Mouse (Mus musculus) 3T3-L1 (cell line): ENCODE data around the gene Frrs1.

Experiments used
- DNase-seq: peaks from one replicate; pipeline ENCODE4 v3.0.0-alpha.2; 2015; ENCODE audit warnings: low read depth, low spot score

The Frrs1 gene

GRCm38 (mm10) chr3:116848099-116848498 is 11.2 kb upstream of the Frrs1 start:
- DNase-seq: peak; percentile 91

DNA sequence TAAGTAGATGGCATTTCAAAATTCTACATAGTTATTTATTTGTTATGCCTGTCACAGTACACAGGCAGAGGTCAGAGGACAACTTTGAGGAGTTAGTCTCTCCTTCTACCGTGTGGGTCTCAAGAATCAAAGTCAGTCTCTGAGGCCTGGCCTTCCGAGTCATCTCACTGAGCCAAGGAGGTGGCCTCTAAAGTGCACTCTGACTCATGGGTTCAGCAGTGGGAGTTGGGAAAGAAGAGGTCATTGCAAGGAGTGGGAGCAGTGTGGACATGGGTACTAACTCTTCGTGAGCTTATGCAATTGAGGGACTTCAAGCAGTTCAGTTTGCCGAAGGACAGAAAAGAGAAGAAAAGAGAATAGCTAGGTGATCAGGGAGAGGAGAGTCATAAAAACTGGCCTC is 10.3 kb upstream of the Frrs1 start:
- peak; percentile 67 for DNase-seq

DNA sequence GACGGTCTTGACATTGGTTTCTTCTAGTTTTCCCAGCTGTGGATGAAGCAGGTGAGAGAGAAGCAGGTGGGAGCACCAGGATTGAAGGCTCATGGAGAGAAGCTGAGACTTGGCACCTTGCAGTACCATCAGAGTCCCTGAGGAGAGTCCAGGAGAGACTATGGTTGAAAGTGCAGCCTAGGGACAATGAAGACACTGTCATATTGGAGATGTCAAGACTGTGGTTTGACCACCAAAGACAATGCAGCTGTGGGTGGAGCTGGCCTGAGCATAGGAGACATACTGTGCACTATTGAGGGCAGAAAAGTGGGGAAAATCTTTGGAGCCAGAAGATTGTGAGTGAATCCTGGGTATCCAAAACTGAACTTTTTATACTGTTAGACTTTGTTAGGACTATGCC is 8.9 kb upstream of the Frrs1 start:
- DNase-seq: no peak

DNA sequence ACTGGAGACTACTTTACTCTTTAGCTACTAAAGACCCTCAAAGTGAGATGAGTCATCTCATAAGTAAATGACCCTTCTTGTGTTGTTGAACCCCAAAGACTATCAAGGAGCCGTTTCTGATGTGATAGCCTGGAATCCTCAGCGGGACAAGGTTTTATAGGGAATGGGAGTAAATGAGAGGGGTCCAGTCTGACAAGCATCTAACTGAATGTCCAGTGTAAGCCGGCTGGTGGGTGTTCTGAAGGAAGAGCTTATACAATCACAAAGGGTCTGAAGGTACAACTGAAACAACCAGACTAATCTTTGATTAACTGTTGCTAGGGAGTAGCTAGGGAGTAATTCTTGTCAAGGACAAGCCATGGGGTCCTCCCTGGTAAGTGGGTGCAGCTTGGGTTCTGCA is 6.8 kb upstream of the Frrs1 start:
- DNase-seq: no peak

GRCm38 (mm10) chr3:116857611-116858010 is 1.7 kb upstream of the Frrs1 start:
- DNase-seq: no peak

DNA sequence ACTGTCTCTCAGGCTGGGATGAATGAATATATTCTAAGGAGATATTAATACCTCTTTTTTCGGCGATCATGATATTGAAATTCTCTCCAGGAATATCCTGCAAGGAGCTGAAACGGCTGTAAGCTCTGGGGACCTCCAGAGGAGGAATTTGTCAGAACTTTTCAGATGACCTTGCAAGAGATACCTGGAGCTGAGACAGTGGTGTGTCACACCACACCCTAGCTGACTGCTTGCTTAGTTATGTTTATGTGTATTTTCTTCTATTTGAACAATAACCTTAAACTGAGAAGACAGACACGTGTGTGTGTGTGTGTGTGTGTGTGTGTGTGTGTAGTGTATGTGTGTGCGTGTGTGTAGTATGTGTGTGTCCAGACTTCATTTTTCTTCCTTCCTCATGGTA is 488 bp downstream of the Frrs1 start:
- DNase-seq: no peak

DNA sequence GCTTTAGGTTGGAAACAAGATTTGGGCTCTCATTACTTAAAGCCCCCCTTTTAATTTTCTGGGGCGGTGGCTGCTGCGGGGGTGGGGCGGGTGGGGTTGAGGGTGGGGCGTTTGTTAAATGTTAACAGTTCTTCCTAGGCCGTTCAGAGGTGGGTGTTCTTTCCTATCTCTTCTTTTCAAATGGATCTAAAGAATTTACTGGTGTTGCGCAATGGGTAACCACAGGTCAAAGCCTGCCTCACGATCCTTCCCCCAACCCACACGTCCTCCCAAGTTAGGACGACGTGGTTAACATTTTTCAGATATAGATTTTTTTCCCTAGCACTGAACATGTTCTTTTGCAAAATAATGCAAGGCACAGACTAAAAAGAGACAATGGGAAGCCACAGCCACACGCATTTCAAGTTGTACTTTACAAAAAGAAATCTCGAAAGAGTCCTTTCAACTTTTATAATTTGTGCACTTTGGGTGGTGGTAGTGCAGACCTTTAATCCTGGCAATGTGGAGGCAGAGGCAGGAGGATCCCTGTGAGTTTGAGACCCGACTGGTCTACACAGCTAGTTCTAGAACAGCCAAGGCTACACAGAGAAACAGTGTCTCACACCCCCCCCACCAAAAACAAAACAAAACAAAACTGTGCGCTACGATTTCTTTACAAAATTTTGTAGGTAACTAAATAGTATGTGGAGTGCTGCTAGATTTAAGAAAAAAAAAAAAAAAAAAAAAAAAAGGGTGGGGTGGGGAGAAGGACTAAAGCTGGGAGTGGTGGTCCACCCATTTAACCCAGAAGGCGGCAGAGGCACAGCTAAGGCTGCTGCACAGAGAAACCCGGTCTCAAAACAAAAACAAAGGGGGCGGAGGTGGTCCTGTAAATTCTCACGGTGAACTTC is 1.3 kb downstream of the Frrs1 start:
- DNase-seq: peak; percentile 45

DNA sequence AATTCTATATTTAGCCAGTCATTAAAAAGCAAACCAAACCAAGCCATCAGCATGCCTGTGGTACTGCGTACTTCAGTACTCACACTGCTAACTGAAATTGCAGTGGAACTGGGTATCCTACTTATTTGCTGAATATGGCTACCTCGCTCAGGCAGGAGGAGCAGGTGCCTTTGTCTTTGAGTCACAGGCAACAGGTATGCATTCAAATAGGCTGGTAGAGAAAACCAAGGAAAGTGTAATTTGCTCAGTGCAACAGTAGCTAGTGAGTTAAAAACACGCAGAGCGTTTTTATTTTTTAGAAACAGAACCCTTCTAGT is 1.9 kb downstream of the Frrs1 start:
- DNase-seq: no peak

DNA sequence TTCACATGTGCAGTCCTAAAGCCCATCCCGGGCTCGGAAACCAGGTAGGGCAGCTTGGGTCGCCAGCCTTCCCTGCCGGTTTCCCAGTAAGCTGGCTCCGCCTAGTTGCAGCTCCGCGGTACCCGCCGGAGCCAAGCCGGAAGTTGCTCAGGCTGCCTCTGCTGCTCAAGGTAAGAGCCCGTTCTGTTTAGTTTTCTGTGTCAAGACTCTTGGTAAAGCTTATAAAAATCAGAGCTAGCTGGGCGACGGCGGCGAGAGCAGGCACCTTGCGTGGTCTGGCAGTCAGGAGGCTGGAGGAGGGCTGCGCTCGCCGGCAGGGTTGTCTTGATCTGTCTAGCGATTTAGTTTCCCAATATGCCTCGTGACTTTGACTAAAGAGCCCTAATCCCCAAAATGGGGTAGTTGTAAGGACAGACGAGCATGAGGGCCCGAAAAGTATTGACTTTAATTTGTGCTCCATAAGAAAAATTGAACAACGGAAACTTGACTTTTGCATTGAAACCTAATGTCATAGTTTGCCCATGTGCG is 2.3 kb downstream of the Frrs1 start:
- peak; percentile 60 for DNase-seq

- no peak for DNase-seq
Observed at GRCm38 (mm10) chr3:116862621-116863020, 3.4 kb downstream of the Frrs1 start.

DNA sequence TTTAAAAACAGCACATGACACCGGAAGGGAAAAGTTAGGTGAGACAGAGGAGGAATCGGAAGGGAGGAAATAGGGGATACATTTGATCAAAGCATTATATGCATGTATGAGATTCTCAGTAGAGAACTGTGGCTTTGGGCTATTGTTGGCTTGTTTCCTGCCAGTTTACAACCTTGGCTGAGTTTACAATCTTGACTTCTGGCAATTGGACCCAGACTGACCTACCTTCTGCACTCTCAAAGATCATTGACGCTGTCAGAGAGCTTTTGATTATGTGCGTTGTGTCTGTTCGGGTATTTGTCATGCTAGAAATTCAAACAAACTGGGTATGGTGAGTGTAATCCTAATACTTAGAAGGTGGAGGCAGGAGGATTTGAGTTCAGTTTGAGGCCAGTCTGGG is 5.2 kb downstream of the Frrs1 start:
- DNase-seq: no peak

GRCm38 (mm10) chr3:116865199-116865636 is 6.0 kb downstream of the Frrs1 start:
- DNase-seq: peak; percentile 50

- DNase-seq: no peak
Observed at GRCm38 (mm10) chr3:116870372-116870771, 11.1 kb downstream of the Frrs1 start.

GRCm38 (mm10) chr3:116882221-116882960 is 23.1 kb downstream of the Frrs1 start:
- no peak for DNase-seq

DNA sequence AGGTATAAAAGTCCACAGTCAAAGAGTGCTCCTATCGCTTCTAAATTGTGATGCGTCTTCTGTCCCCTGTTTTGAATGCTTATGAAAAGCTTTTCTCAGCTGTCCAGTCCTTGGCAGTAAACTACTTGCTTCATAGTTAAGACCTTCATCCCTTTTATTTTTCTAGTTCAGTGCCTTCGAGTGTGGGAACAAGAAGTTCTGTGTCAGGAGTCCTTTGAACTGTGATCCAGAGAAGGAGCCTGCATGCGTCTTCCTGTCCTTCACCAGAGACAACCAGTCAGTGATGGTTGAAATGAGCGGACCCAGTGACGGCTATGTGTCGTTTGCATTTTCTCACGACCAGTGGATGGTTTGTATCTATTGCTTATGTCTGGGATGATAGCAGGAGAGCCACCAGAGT is 25.7 kb downstream of the Frrs1 start:
- no peak for DNase-seq

DNA sequence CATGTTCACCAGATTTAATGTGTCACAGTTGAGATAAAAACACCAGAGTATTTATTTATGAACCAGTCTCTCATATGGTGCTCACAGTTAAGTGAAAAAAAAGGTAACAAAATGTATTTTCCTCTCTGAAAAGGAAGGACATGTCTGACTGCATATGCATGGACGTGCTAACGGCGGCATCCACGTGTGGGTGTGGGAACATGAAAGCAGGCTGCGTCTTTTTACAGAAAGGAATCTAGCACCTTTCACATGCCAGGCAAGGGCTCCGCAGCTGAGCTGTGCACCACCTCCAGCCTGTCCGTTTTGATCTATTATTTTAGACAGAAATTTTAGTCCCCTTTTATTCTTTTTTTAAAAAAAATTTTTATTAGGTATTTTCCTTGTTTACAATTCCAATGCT is 30.1 kb downstream of the Frrs1 start:
- DNase-seq: no peak

DNA sequence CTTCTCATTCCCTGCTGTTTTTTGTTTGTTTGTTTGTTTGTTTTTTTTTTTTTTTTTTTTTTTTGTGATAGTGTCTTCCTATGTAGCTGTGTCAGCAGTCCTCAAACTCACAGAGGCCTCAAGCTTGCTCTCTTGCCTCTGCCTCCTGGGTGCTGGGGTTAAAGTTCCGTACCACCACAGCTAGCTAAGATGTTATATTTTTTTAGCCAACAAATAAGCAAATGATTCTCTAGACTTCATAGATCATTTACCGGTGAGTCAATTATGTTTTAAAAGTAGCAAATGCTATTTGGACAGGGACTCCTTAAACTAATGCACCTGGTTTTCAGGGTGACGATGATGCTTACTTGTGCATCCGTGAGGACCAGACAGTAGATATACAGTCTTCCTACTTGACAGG is 31.3 kb downstream of the Frrs1 start:
- DNase-seq: no peak

- DNase-seq: no peak
Observed at GRCm38 (mm10) chr3:116891436-116892205, 32.4 kb downstream of the Frrs1 start.

- DNase-seq: no peak
Observed at GRCm38 (mm10) chr3:116892206-116892563, 32.9 kb downstream of the Frrs1 start.

- DNase-seq: no peak
Observed at GRCm38 (mm10) chr3:116892872-116893271, 33.6 kb downstream of the Frrs1 start.

DNA sequence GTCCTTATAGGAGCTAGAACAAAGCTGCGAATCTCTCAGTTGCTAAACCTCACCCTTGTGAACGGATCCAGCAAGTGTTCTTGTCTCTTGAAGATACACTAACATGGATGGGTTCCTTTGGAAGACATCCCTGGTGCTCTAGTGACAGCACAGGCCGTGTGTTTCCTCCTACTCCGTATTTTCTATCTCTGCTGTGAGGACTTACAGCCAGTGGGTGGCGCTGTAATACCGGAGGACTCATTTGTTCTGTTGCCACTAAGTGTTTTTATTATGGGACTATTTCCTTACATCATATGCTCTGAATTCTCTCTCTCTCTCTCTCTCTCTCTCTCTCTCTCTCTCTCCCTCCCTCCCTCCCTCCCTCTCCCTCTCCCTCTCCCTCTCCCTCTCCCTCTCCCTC is 44.9 kb downstream of the Frrs1 start:
- peak; percentile 93 for DNase-seq

DNA sequence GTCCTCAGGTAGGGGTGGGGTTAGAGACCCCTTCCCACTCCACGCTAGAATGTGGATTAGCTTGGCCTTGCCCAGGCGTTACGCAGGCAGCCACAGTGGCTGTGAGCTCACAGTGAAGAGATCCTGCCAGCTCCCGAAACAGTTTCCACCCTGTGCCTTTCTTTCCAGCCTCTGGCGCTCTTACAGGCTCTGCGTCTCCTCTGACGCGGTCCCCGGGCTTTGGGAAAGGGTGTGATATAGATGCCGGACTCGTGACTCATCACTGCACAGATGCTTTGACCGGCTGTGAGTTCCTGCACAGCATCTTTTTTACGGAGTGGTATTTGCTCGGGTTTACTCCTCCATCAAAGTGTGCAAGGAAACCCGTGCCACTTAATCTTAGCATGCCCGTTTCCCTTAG is 46.6 kb downstream of the Frrs1 start:
- peak; percentile 99 for DNase-seq
